Mouse (Mus musculus) limb, embryonic 10.5 days (tissue): ENCODE results near the gene Atpaf2. TPM values are rescaled to one million over a fixed set of nuclear protein-coding genes. Genes with fewer than 3 reads are reported as not detected.

ENCODE experiments used
- DNase-seq: peaks from one replicate; pipeline ENCODE4 v3.0.0-alpha.2; 2017; ENCODE audit warnings: low spot score
- H3K27ac ChIP-seq: fragments of 300-500 bp; sonication (generic); 2 replicates; pipeline ENCODE4 v1.5.1; 2016; ENCODE audit warnings: mild to moderate bottlenecking
- H3K27me3 ChIP-seq: fragments of 300-500 bp; sonication (generic); 2 replicates; pipeline ENCODE4 v1.6.1; 2016; ENCODE audit warnings: low read depth, mild to moderate bottlenecking; ENCODE audit not compliant: poor library complexity, severe bottlenecking
- H3K36me3 ChIP-seq: fragments of 300-500 bp; sonication (generic); 2 replicates; pipeline ENCODE4 v1.6.1; 2016; ENCODE audit warnings: mild to moderate bottlenecking, moderate library complexity
- H3K4me1 ChIP-seq: fragments of 300-500 bp; sonication (generic); 2 replicates; pipeline ENCODE4 v1.6.1; 2016
- H3K4me3 ChIP-seq: fragments of 300-500 bp; sonication (generic); 2 replicates; pipeline ENCODE4 v1.5.1; 2016; ENCODE audit warnings: mild to moderate bottlenecking, moderate library complexity
- H3K9me3 ChIP-seq: fragments of 300-500 bp; sonication (generic); replicated peaks from 2 replicates; pipeline ENCODE4 v1.6.1; 2016; ENCODE audit warnings: mild to moderate bottlenecking
- WGBS: fragments of 180-500 bp; shearing (Covaris S2); methylation state at CpG from one replicate; pipeline ENCODE4 v1.1.7; 2016; 5-methylcytosine and 5-hydroxymethylcytosine counted together
- polyA plus RNA-seq: library from polyadenylated mRNA; unstranded; fragments of >200 nt; fragmentation: Nextera tagmentation; extraction: Ambion mirVana; gene quantifications from 2 replicates; pipeline ENCODE4 v1.2.1, GENCODE M21; 2016

Atpaf2 gene
- polyA plus RNA-seq, 1 experiment from 2014 or later = 67.7 TPM

- no peaks in the 10 kb centered on the region for H3K27me3 ChIP-seq
- 69% methylated on average over 1 of the region's 1 CpGs for WGBS
- no peak overlapping the region for H3K4me3 ChIP-seq
- H3K27ac ChIP-seq = no peak overlapping the region
- no peaks in the 10 kb centered on the region for H3K36me3 ChIP-seq
- H3K9me3 ChIP-seq = no peaks in the 10 kb centered on the region
- DNase-seq = no peak
- peaks cover 12% of the 10 kb centered on the region for H3K4me1 ChIP-seq
Observed at GRCm38 (mm10) chr11:60357116-60357515, 61.1 kb downstream of the Atpaf2 start.

DNA sequence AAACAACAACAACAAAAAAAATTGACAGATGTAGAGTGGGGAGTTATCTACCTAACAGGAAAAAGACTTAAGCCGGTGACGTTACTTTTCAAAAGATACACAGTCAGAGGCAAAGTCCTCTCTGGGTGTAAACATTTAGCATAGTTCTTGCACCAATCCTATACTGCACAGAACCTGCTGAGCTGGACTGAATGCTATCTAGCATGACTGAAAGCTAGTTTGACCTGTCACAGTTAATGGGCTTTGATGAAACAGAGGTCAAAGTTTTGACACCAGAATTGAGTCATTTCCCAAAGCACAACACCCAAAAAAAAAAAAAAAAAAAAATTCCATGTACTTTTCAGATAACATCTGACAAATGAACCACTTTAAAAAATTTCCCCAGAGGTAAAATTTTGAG is 62.3 kb downstream of the Atpaf2 start:
- no peaks in the 10 kb centered on the region for H3K36me3 ChIP-seq
- H3K4me1 ChIP-seq = peaks cover 19% of the 10 kb centered on the region
- no peaks in the 10 kb centered on the region for H3K27me3 ChIP-seq
- no peak overlapping the region for H3K4me3 ChIP-seq
- WGBS = 92% methylated on average over 2 of the region's 2 CpGs
- H3K9me3 ChIP-seq = no peaks in the 10 kb centered on the region
- no peak overlapping the region for H3K27ac ChIP-seq
- DNase-seq = no peak

DNA sequence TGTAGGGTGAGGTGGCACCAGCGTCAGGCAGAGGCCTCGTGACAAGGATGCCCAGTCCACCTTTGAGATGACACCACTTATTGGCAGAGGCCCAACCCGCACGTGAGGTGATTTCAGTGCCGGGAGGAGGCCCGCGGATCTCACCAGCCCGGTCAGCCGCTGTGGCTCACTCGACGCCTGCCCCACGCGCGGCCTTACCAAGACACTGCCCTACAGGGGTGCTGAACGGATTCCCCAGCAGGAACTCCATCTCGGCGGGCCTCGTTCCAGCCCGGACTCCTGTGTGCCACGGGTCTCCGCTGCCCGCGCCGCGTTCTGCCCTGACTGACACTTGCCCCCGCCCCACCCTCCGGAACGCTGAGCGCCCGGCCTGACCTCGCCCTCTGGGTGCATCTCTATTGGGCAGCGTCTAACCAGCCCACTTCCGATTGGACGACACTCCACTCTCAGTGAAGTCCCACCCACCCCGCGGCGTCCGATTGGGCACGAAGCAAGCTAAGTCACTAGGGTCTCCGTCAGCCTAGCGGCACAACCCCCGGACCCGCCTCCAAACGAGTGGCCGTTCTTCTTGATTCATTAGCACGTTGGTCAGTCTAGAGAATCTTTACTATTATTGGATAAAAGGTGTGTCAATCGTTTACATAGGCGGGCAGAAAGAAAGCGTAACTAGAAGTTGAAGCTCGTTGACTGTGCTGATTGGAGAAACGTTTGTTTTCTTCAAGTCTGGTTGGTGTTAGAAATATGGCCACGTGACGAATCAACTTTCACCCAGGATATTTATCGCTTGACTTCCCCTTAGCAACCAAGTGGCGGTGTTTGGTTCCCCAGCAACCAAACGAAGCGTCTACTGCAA is 65.5 kb downstream of the Atpaf2 start, which contains the start of the genes Tom1l2 and Drc3:
TSS of gene Tom1l2 (minus strand) at position 347 of the 853 bp plus-strand sequence.
TSS of gene Drc3 (plus strand) at position 771 of the 853 bp plus-strand sequence.
- peak within 1 kb of the TSS; percentile 81 for H3K4me3 ChIP-seq
- peak within 1 kb of the TSS; percentile 79 for H3K27ac ChIP-seq
- no peaks in the 10 kb centered on the region for H3K36me3 ChIP-seq
- DNase-seq = peak; percentile 98
- H3K27me3 ChIP-seq = no peaks in the 10 kb centered on the region
- no peaks in the 10 kb centered on the region for H3K9me3 ChIP-seq
- peaks cover 19% of the 10 kb centered on the region for H3K4me1 ChIP-seq
- WGBS = under 1% methylated on average over 57 of the region's 57 CpGs

DNA sequence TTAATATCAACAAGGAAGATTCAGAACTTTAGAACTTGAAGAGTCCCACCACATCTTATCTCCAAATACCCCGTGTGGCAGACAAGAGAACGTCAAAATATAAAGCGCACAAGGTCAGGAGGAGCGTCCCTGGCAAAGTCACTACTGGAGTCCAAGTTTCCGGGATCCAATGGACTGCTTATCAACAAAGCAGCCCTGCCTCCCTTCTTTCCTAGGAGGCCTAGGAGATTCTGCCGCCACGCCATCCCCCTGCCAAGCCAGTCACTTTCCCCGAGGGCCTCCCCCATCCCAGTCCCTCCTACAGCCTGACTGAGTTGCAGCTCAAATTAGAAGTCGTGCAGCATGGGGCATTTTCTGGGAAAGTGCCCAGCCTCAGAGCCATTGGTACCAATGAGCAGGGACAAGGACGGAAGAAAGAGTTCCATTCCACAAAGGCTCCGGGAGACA is 66.3 kb downstream of the Atpaf2 start:
- peak overlapping the region; percentile 81 for H3K4me3 ChIP-seq
- 29% methylated on average over 11 of the region's 11 CpGs for WGBS
- no peaks in the 10 kb centered on the region for H3K27me3 ChIP-seq
- no peaks in the 10 kb centered on the region for H3K36me3 ChIP-seq
- H3K27ac ChIP-seq = peak overlapping the region; percentile 79
- no peaks in the 10 kb centered on the region for H3K9me3 ChIP-seq
- no peak for DNase-seq
- H3K4me1 ChIP-seq = peaks cover 19% of the 10 kb centered on the region

GRCm38 (mm10) chr11:60351388-60351787 is 66.9 kb downstream of the Atpaf2 start:
- H3K27me3 ChIP-seq = no peaks in the 10 kb centered on the region
- no peak for DNase-seq
- WGBS = 66% methylated on average over 2 of the region's 2 CpGs
- H3K9me3 ChIP-seq = no peaks in the 10 kb centered on the region
- no peak overlapping the region for H3K27ac ChIP-seq
- 0 out of 2 replicates have a peak overlapping the region, but pooled peaks have one; percentile 81 for H3K4me3 ChIP-seq
- H3K36me3 ChIP-seq = no peaks in the 10 kb centered on the region
- H3K4me1 ChIP-seq = peaks cover 19% of the 10 kb centered on the region

Other genes with a start within 250 kb of the Atpaf2 start
- 56.2 and 56.6 TPM in 2 replicates for gene Srebf1, start 195.9 kb downstream of the Atpaf2 start, polyA plus RNA-seq
- gene Tom1l2, start 65.6 kb downstream of the Atpaf2 start, polyA plus RNA-seq = 12.6 and 18.9 TPM in 2 replicates
- gene Drc3, start 65.1 kb downstream of the Atpaf2 start, polyA plus RNA-seq = 1.0 and 1.1 TPM in 2 replicates
- gene Gid4, start 1.3 kb downstream of the Atpaf2 start, polyA plus RNA-seq = 25.7 and 26.1 TPM in 2 replicates
- 151 and 153 TPM in 2 replicates for gene Drg2, start 36.1 kb upstream of the Atpaf2 start, polyA plus RNA-seq
- 0.10 and 0.11 TPM in 2 replicates for gene Myo15, start 50.9 kb upstream of the Atpaf2 start, polyA plus RNA-seq
- gene Alkbh5, start 117.9 kb upstream of the Atpaf2 start, polyA plus RNA-seq = 31.8 and 34.7 TPM in 2 replicates